Mouse (Mus musculus): ENCODE measurements around the gene Gm904.
"Not testable (repeated sequence)": the region's sequence is repeated elsewhere in the genome, so short reads cannot be mapped to it uniquely, and the experiment has no call there.

The Gm904 gene

GRCm38 (mm10) chr13:50642928-50643327, at the start of gene Gm904:
Gene Gm904 (plus strand): TSS chr13:50643228.
- not testable (repeated sequence) for DNase-seq

- DNase-seq = not testable (repeated sequence)
Measured at GRCm38 (mm10) chr13:50648771-50649170, 5.7 kb downstream of the Gm904 start.

Measured in cerebellum, adult 18-20 months (tissue).